Mouse (Mus musculus) lung, postnatal 36 days (tissue): ENCODE data around the gene Efnb1.
"Not testable (repeated sequence)": the region's sequence is repeated elsewhere in the genome, so short reads cannot be mapped to it uniquely, and the experiment has no call there.

Experiments
- DNase-seq: peaks from one replicate; pipeline ENCODE4 v3.0.0; 2022; ENCODE audit warnings: mixed read lengths

Gene Efnb1

DNA sequence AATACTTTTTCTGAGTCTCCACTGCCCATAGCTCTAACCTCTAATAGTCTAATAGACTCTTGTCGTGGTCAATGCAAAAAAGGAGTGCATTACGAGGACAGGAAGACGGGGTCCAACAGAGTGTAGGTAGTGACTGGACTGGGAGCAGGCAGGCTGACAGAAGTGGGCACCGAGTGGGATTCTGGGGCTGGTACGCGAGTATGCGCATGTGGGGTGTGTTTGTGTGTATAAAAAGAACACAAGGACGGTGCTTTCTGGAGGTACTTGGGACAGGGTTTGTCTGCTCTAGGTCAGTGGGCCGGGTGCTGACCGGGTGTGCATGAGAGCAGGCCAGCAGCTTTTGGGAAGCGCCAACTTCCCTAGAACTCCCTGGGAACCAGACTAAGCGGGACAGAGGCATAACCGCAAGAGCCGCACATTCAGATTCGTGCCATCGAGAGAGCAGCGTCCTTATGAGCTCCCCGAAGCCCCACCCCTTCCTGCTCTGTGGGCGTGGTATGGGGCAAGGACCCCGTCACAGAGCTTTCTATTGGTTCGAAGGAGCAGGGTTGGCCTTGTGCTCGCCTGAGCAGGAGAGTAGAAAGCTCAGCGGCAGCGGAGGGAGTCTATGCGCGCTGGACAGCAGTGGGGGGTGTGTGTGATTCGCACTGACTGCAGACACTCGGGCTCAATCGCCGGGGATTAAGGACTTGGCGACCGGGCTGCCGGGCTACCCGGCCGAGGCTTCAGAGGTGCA lies at the start of gene Efnb1:
Efnb1 (plus strand) TSS at position 608 of the 736 bp plus-strand sequence.
- DNase-seq: peak; percentile 95

DNA sequence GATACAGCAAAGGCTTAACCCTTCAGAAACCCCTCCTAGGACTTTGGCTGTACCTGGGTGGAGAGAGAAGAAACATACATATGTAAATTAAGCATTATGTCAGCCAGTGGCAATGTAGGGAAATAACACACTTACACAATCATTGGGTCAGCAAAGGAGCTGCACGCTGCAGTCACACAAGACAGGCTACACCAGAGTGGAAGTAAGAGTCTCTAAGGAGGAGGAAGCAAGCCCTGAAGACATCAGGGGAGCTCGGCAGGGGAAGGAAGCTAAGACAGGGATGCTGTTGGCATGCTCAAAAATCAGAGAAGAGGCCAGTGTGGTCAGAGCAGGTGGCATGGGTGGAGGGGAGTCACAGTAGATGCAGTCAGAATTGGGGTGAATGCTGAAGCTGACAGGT lies 43.2 kb upstream of the Efnb1 start:
- DNase-seq: no peak

DNA sequence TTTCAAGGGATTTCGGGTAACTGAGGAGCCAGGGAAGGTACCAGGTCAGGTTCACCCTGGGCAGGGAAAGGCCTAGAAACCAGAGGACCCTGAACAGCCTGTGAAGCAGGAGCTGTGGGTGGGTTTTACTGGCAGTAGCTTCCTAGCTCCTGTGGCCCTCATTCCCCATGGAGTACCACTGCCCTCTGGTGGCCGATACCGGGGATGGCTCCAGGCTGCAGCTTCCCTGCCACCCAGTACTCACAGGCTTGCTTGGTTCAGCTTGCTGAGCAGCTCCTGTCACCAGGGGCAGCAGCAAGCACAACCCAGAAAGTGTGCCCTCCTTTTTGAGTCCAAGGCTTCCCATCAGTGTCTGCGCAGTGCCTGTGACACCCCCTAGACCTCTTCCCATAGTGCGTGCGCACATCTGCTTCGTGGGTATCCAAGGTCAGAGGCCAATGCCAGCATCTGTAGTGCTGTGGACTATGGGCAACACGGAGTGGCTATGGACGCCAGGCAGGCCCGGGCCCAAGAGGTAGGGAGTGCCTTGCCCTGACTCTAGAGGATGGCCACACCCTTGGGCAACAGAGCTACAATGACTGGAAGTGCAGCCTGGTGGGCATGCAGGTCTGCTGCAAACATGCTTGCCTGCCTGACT lies 24.7 kb upstream of the Efnb1 start:
- not testable (repeated sequence) for DNase-seq

DNA sequence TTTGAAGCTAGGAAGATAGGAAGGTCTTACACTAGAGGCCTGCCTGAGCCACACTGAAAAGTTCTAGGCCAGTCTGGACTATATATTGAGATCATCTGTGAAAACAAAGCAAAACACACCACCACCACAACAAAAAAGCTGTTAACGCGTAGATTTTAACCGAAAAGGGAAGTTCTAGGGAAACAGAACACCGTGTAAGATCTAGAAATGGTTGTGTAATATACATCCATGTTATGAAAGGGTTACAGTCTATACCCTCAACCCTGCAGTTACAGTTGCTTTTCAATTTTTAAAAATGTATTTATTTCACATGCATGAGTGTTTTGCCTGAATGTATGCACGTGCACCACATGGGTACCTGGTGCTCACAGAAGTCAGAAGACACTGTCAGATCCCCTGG lies 16.4 kb upstream of the Efnb1 start:
- no peak for DNase-seq

DNA sequence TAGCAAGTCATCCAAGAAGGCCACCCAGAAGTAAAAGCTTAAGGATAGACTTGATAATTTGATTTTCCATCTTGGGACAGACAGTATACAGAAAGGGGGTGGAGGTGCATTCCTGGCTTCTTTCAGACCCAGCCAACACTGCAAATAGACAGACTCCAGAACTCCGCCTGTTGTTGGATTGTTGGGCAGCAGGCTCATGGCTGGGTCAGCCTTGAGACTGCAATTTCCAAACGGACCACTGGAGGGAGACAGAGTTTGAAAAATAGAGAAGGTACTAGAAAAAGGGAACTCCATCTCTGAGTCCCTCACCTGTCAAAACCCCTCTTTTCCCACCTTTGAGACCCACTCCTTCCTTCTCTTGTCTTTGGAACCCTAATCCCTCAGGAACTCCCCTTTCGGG lies 5.9 kb upstream of the Efnb1 start:
- peak; percentile 84 for DNase-seq

DNA sequence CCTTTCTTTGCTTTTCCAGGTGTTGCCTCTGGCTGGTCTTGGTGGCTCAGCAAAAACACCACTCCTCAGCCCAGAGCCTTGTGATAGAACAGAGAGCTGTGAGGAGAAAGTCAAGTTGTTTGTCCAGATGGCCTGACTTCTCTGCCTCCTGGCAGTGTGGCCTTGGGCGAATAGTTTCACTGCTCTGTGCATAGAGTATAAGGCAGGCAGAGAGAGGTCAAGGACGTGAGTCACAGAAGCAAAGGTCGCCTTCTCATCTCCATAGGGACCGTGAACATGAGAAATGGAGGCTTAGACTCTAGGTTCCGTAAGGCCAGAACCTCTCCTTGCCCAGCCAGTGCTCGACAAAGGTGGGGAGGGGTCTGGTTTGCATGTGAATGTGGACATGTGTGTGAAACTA lies 3.4 kb upstream of the Efnb1 start:
- no peak for DNase-seq

DNA sequence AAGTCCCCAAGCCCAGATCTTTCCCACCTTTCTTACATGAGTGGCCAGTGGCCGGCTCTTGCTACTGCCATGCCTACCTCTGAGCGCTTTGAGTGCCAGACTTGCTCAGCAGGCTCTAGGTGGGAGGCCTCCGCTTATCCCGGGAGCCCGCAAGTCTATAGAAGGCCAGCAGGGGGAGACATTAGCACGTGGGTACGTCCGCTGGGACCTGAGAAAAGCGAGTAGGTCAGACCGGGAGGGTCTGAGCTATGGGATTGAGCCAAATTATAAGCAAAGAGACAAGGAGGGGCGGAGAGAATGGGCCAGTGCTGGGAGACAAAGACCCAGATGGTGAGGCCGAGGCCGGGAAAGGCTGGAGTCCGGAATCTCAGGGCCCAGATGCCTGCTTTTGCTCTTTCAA lies 1.0 kb upstream of the Efnb1 start:
- DNase-seq: peak; percentile 90

DNA sequence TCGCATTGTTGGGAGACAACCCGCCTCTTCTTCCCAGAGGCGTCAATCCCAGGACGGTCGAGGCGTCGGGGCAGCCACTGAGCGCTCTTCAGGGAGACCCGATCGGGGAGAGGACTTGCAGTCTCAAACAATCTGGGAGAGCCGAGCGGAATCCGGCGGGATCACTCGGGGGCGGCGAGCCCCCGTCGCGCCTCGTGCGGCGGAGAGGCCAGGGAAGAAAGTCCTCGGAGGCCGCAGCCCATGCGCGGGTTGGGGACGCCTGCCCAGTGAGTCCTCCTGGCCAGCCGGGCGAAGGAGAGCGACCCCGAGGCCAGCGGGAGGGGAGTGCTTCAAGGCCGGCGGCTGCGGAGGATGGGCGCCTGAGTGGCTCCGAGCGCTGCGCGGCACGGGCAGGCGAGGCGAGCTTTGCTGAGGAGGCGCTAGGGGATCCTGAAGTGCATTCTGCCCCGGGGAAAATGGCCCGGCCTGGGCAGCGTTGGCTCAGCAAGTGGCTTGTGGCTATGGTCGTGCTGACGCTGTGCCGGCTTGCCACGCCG lies 569 bp downstream of the Efnb1 start:
- peak; percentile 33 for DNase-seq

DNA sequence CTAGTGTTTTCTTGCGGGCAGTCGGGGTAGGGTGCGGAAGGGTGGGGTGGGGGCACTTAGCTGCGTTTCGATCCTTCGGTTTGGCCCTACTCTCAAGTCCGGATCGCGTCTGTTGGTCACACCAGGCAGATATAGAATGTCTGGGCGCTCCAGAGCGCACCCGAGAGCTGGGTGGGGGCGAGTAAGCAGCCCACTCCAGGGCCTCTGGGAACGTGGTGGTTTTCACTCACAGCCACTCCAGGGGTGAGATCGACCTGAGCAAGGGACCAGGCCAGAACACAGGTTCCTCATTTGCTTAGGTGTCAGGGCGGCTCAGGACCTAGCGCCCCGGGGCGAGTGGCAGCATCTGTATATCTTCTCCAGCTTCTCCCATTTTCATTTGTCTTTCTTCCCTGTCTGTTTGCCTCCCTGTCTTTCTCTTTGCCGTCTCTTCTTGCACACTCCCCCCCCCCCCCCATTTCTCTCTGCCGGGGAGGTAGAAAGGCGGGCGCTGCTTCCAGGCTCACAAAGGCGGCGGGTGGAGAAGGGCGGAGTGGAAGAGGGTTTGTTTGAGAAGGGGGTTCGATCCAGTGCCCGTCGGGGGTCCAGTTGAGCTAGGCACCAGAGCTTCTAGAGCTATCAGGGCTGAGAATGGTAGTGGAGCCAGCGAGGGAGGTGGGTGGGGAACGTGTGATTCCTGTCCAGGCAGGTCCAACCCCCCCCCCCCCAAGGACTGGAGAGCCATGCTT lies 1.4 kb downstream of the Efnb1 start:
- peak; percentile 14 for DNase-seq

DNA sequence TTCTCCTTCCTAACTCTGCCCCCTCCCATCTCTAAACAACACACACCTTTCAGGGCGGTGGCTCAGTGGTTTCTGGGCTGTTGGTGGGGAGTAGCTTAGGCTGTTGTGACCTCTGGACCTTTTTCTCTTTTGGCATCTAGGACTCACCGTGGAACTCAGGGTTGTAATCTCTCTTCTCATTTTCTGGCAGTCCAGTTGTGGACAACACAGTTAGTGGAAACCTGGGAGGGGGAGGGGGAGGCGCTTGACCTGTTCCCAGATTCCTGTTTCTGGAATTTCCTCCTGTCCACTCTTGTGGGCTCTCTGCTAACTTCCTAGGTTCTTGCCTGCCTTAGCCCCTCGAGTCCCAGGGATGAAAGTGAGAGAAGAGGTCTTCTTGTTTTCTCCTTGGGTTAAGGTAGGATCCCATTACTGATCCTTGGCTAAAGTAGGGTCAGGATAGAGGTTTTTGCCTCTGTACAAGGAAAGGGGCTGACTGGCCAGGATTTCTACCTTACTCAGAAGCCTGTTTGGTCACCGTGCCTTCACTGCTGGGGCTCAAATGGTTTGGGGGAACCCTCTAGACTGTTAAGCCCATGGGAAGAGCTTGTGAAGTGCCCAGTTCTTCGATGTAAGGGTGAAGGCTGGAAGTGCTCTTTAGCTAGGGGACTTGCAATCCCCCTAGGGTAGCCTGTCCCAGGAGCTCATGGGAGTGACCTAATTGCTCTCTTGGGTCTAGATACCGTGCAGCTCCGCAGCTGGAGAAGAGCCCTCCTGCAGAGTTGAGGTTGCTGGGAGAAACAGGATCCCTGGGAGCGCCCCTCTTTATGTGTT lies 2.2 kb downstream of the Efnb1 start:
- DNase-seq: peak; percentile 29

DNA sequence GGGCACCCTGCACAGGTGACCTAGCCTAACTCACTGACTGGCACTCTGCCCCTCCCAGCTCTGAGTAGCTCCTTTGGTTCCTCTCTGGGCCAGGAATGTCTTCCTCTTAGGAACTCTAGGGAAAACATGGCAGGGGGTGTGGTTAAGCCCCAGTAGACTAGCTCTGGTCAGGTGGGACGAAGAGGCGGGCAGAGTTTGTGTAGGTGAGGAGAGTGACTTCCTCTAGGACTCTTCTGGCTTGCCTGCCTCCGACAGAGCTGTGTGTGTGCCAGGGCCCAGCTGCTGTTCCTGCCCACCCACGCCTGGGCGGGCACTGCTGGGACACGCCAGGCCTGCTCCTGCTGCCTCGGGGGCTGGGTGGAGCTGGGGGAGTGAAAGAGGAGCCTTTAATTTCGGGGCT lies 5.1 kb downstream of the Efnb1 start:
- peak; percentile 85 for DNase-seq

DNA sequence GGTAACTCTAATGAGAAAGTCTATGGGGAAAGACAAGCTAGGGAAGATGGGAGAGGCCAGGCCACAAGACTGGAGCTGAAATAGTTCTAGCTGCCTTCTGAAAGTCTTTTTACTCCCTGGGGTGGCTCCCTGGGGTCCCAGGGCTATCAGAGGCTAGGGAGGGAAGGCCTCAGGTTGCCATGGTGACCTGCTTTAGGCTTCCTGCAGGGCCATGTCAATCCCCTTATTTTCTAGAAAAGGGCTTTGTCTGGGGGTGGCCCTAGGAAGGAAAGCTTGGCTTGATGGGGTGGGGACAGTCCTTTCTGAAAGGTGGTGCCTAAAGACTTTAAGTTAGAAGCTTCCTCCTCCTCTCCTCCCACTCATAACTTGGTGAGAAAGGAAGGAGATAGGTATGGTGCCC lies 6.0 kb downstream of the Efnb1 start:
- DNase-seq: no peak

DNA sequence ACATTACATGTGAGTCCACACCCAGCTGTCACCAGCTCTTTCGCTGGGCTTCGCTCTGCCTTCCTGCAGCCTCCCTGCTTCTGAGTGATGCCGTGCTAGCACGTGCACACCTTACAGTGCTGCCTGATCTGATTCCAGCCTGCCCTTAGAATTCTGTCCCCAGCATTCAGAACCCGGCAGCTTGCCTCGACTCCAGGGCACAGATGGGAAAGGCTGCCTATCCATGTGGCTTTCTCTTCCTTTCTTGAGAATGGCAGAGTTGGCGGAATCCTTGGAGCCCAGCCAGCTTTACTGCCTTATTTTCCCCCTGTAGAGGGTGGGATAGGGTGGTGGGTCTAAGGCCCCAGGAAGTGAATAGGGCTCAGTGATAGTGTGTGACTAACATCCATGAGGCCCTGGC lies 9.6 kb downstream of the Efnb1 start:
- DNase-seq: no peak

DNA sequence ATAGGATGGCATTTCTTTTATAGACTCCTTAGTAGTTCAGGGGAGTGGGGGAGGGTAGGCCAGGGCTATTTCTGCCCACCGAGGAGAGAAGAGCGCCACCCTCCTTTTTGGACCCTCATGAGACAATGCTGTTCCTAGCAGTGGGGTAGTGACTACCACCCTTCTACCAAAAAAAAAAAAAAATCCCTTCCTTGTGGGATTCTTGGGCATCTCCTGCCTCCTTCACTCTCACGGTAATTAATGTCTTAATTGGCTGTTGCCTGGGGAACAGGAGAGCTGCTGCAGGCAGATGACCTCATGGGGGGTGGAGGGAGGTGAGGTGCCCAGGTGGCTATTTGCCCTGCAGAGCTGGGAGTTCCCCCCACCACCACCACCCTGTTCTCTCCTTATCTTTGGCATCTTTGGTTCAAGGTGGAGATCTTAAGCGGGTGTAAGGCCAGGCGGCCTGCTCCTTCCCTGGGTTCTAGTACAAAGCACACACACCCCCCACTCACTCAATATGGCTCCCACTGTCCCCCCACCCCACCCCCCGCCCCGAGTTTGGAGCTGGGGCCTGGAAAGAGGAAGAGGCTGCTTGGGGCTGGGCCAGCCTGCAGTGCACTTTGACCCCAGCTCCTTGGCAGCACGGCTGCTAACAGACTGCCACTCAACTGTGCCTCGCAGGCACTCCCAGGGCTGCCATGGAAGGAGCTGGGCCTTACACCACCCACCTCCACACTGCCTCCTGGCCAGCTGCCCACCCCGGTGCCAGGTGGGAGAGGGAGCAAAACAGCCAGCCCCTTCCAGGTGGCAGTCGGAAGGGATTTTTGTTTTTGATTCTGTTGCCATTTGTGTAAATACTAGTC lies 12.4 kb downstream of the Efnb1 start:
- DNase-seq: no peak

DNA sequence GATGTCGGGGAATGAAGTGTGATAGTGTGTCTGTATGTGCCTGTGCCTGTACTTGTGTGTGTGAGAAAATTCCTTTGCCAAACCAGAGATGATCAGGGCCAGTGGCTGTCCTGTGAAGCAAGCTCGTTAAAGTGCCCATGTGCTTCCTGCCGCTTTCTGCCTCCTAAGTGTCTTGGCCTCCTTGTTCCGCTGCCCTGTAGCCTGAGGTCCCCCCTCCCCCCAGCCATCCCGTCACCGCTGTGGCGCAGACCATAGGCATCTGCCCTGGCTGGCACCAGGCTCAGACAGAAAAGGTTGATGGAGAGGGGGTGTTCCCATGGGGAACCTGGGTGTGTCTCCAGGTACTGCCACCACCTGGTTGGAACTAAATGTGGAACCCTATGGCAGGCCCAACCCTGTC lies 13.1 kb downstream of the Efnb1 start:
- DNase-seq: peak; percentile 11

DNA sequence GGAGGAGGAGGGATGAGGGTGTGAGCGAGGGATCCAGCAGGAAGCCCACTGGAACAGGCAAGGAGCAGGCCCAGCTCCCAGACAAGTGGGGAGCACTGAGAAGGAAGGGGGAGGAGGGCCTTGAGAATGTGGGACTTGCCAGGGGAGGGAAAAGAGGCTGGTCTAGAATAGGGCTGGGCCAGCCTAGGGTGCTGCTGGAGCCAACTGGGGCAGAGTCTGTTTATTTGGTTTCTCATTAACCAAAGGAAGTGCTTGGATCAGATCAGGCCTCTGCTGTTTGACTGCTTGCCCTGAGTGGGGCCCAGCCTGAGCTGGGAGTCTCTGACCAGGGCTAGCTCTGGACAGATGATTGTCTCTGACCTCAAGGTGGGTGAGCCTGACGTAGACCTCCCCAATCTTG lies 14.0 kb downstream of the Efnb1 start:
- peak; percentile 84 for DNase-seq

DNA sequence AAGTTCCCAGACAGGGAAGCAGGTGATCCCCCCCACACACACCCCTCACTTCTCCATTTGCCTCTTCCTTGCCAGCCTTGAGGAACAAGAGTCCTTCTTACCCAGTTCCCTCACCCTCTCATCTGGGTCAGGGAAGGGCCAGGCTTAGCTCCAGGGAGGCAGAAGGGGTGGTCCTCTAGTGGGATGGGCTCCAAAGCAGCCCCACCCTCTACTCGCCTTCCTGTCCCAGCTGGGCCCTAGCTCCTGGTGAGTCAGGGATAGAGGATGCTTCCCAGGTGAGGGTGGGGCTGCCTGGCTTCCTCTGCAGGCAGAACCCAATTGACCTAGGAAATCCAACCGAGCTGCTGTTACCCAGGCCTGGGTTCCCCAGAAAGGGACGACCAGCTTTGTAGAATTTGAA lies 14.8 kb downstream of the Efnb1 start:
- peak; percentile 22 for DNase-seq

DNA sequence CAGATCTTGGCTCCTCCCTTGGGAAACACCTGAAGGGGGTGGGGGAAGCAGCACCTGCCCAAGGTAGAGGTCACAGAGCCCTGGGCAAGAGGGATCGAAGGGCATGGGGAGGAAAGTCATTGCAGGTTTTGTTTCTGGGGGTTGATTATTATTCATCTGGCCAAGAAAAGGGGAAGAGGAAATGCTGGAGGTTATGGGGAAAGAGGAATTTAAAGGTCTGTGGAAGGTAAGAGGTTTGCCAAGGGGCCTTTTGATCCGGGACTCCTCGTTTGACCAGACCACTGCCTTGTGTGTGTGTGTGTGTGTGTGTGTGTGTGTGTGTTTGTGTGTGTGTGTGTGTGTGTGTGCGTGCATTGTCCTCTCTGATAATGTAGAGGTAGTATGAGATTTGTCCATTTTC lies 15.5 kb downstream of the Efnb1 start:
- no peak for DNase-seq

DNA sequence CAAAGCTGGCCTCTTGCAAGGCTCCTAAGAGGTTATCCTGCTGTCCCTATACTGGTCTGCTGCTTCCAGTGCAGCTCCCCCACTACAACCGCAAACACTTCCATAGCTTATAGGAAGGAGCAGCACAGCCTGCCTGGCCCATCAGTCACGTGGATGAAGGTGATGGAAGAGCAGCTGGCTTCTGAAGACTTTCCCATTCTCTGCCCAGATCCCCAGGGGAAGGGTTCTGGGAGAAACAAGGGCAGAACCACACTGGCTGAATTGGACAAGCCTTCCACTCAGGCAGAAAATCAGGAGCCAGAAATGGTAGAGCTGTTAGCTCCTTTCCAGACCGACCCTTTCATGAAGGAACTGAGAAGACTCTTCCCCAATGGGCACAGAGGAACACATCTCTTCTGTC lies 16.2 kb downstream of the Efnb1 start:
- no peak for DNase-seq

DNA sequence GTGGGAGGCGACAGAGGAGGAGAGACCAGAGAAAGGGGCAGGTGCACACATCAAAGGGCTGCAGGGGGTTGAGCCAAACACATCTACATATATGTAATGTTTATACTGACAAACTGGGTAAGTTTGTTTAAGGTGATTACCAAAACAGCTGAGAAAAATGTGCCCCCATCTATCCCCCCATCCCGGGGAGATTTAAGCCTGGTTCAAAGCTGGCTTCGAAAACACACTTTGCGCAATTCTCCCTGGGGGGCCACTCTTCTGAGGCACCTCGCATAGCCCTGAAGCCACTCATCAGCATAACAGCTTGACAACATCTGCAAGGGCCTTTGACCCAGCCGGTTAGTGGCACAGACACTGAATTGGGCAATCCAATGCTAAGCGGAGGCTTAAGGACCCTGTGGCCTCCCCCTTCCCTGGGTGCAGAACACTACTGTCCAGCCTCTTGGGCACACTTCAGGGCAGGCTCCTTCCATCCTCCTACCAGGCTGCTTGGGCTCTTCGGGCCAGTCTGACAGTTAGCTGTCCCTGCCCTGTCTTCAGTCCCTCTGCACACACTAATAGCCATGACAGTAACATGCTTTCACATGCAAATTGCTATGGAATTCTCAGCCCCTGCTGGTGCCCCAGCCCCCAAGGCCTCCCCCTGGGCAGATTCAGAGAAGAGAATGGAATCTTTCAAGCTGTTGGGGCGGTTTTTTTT lies 16.8 kb downstream of the Efnb1 start:
- peak; percentile 45 for DNase-seq

DNA sequence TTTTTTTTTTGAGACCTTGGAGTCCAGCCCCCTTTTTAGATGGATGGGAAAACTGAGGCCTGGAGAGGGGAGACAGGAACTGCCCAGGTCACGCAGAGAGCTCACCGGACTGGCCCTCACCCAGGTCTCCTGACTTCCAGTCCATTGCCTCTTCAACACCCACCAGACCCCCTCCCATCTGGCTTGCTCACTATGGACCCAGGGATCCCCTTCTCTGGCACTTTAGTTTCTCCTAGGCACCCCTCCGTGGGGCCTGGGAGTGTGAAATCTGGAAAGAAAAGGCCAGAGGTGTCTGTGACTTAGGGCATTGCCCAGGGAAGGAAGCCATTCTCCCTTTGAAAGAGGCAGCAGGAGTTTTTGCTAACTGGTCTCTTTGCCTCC lies 17.3 kb downstream of the Efnb1 start:
- DNase-seq: no peak
